Mouse (Mus musculus) embryonic facial prominence, embryonic 12.5 days (tissue): ENCODE results near the gene Zfp536. TPM values are rescaled to one million over a fixed set of nuclear protein-coding genes. Genes with fewer than 3 reads are reported as not detected.
"Not testable (repeated sequence)": the region's sequence is repeated elsewhere in the genome, so short reads cannot be mapped to it uniquely, and the experiment has no call there.

Source experiments
- ATAC-seq: fragments of 200-750 bp; cut with Nextera tagmentation; 2 replicates; pipeline ENCODE4 v1.8.0; 2017; ENCODE audit not compliant: insufficient number of reproducible peaks, insufficient read depth, low FRiP score, low TSS enrichment
- H3K27ac ChIP-seq: fragments of 300-500 bp; sonication (generic); 2 replicates; pipeline ENCODE4 v1.5.1; 2016; ENCODE audit warnings: mild to moderate bottlenecking
- H3K27me3 ChIP-seq: fragments of 300-500 bp; sonication (generic); 2 replicates; pipeline ENCODE4 v1.6.1; 2016; ENCODE audit warnings: mild to moderate bottlenecking, moderate library complexity
- H3K36me3 ChIP-seq: fragments of 300-500 bp; sonication (generic); 2 replicates; pipeline ENCODE4 v1.6.1; 2016; ENCODE audit warnings: mild to moderate bottlenecking
- H3K4me1 ChIP-seq: fragments of 300-500 bp; sonication (generic); 2 replicates; pipeline ENCODE4 v1.6.1; 2016
- H3K4me2 ChIP-seq: fragments of 300-500 bp; sonication (generic); replicated peaks from 2 replicates; pipeline ENCODE4 v1.6.1; 2016; ENCODE audit warnings: mild to moderate bottlenecking, moderate library complexity
- H3K4me3 ChIP-seq: fragments of 300-500 bp; sonication (generic); 2 replicates; pipeline ENCODE4 v1.5.1; 2016; ENCODE audit warnings: mild to moderate bottlenecking
- H3K9ac ChIP-seq: fragments of 300-500 bp; sonication (generic); 2 replicates; pipeline ENCODE4 v1.6.1; 2016; ENCODE audit warnings: mild to moderate bottlenecking, moderate library complexity
- H3K9me3 ChIP-seq: fragments of 300-500 bp; sonication (generic); 2 replicates; pipeline ENCODE4 v1.6.1; 2016; ENCODE audit warnings: mild to moderate bottlenecking, moderate library complexity
- WGBS: fragments of 180-500 bp; shearing (Covaris S2); methylation state at CpG from one replicate; pipeline ENCODE4 v1.1.7; 2016; 5-methylcytosine and 5-hydroxymethylcytosine counted together
- polyA plus RNA-seq: library from polyadenylated mRNA; unstranded; fragments of >200 nt; fragmentation: Nextera tagmentation; extraction: Ambion mirVana; gene quantifications from 2 replicates; pipeline ENCODE4 v1.2.1, GENCODE M21; 2016

The Zfp536 gene
- polyA plus RNA-seq, 1 experiment from 2014 or later, result 18.5 TPM

DNA sequence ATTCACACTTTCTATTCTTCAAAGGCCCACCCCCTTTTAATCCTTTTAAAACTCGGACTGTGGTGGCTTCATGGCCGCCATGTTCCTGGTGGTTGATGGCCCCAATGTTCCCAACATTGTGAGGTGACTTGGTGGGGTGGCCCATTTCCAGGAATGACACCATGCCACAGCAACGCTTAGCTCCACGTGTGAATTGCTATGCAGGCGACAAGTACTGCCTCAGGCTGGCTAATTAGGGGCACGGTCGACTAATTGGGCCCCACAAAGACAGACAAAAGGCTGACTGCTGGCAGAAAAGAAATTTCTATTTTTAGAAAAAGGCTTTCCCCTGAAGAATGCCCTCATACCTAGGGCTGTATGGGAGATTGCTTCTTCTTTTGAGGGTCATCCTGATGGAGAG lies 154.2 kb downstream of the Zfp536 start:
- Histone ChIP-seq H3K9ac (no peak overlapping the region), H3K4me3 (no peak overlapping the region), H3K36me3 (no peaks in the 10 kb centered on the region), H3K9me3 (no peaks in the 10 kb centered on the region), H3K4me2 (no peak overlapping the region), H3K4me1 (peaks cover 3% of the 10 kb centered on the region; the same call in 1 of the 2 replicates), H3K27me3 (peaks cover 10% of the 10 kb centered on the region; the same call in 1 of the 2 replicates), H3K27ac (no peak overlapping the region)
- WGBS, result 62% methylated on average over 7 of the region's 7 CpGs
- no peak for ATAC-seq

DNA sequence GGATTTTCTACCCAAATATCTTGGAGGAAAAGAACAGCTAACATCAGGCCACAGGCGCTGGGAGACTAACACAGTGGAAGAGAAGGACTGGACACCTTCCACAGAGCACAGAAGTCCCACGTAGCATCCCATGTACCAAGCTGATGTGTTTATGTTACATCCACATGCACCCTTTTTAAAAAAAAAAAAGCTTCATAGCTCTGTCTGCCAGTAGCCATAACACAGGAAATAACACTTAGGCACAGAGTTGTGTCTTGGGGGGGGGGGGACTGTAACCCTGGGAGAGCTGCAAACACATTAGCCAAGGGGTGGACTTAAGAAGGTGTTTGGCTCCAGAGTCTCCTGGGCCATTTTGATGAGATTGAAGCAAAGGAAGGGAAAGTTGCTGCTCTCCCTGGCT lies 155.6 kb downstream of the Zfp536 start:
- Histone ChIP-seq H3K27ac (no peak overlapping the region), H3K9me3 (no peaks in the 10 kb centered on the region), H3K4me1 (no peaks in the 10 kb centered on the region), H3K4me3 (no peak overlapping the region), H3K36me3 (no peaks in the 10 kb centered on the region), H3K9ac (no peak overlapping the region), H3K4me2 (no peak overlapping the region), H3K27me3 (0 out of 2 replicates have a peak, but pooled peaks cover under 1% of the 10 kb centered on the region)
- WGBS, result 87% methylated on average over 2 of the region's 2 CpGs
- ATAC-seq, result no peak

GRCm38 (mm10) chr7:37615932-37616331 lies 157.5 kb downstream of the Zfp536 start:
- 50% methylated on average over 4 of the region's 4 CpGs for WGBS

DNA sequence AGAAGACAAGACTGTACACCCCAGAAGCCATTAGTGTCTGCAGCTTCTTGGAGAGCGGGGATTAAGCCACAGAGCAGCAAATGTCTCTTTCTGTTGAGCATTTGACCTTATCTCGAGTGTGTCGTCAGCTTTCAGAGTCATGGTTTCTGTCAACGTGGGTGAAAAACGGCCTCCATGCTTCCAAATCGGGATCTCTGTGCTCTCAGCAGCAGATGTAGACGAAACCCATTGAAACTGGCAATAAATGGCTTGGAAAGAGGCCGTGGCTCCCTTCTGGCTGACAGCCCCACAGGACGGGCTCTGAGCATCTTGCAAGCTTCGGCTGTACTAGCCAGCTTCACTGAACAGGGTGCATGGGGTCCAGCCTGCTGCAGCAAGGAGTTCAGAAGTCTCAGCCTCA lies 159.1 kb downstream of the Zfp536 start:
- Histone ChIP-seq H3K27me3 (no peaks in the 10 kb centered on the region), H3K27ac (no peak overlapping the region)
- WGBS, result 81% methylated on average over 10 of the region's 10 CpGs

More at GRCm38 (mm10) chr7:37615932-37616331, 157.5 kb downstream of the Zfp536 start:
- Histone ChIP-seq H3K27ac (no peak overlapping the region), H3K9ac (no peak overlapping the region), H3K27me3 (no peaks in the 10 kb centered on the region), H3K36me3 (no peaks in the 10 kb centered on the region), H3K4me2 (no peak overlapping the region), H3K4me1 (no peaks in the 10 kb centered on the region), H3K9me3 (no peaks in the 10 kb centered on the region), H3K4me3 (no peak overlapping the region)
- ATAC-seq, result no peak

DNA sequence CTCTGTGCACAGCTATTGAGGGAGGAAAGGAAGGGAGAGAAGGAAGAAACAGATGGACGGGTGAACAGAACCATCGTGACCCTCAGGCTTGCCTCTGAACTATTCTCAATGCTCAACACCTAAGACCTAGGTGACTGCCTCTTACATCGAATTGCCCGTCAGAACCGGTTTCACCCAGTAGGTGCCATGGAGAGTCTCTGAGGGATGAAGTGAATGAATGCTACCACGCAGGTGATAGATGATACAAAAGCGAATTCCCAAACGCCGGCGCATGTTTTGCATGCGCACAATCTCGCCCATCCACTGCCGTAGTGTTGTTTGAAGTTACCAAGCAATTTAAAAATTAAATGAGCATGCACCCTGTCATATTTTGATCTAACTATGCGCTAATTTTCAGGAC lies 164.9 kb downstream of the Zfp536 start:
- WGBS, result 93% methylated on average over 14 of the region's 14 CpGs
- Histone ChIP-seq H3K4me1 (no peaks in the 10 kb centered on the region), H3K4me3 (no peak overlapping the region), H3K27me3 (no peaks in the 10 kb centered on the region), H3K27ac (no peak overlapping the region), H3K9me3 (no peaks in the 10 kb centered on the region), H3K4me2 (no peak overlapping the region), H3K36me3 (no peaks in the 10 kb centered on the region), H3K9ac (no peak overlapping the region)
- no peak for ATAC-seq

More for the DNA sequence above, 159.1 kb downstream of the Zfp536 start:
- Histone ChIP-seq H3K9ac (no peak overlapping the region), H3K4me3 (no peak overlapping the region), H3K4me1 (no peaks in the 10 kb centered on the region), H3K9me3 (no peaks in the 10 kb centered on the region), H3K4me2 (no peak overlapping the region), H3K36me3 (no peaks in the 10 kb centered on the region)
- no peak for ATAC-seq

DNA sequence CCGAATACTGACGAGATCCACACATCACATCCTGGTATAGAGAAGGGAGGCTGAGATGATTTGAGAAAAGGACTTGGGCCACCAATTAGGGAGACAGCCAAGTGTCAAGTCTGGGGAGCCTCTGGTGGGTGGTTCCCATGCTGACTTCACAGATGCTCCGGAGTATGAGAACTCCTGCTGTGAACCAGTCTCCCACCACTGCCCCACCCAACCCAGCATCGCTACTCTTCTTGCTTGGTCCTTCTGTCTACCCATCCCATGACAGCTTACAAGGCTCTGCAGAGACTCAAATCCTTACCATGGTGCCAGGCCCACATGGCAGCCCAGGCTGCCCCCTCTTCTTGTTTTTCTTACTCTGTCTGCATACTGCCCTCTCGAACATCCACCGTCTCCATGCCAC lies 165.5 kb downstream of the Zfp536 start:
- no peaks in the 10 kb centered on the region for H3K9me3 ChIP-seq
- no peaks in the 10 kb centered on the region for H3K27me3 ChIP-seq
- no peak for ATAC-seq
- no peaks in the 10 kb centered on the region for H3K36me3 ChIP-seq
- peaks cover 3% of the 10 kb centered on the region; the same call in 1 of the 2 replicates for H3K4me1 ChIP-seq
- WGBS, result 92% methylated on average over 6 of the region's 6 CpGs
- H3K9ac ChIP-seq, result no peak overlapping the region
- H3K4me3 ChIP-seq, result no peak overlapping the region
- H3K4me2 ChIP-seq, result no peak overlapping the region
- H3K27ac ChIP-seq, result no peak overlapping the region

GRCm38 (mm10) chr7:37606472-37606871 lies 167.0 kb downstream of the Zfp536 start:
- Histone ChIP-seq H3K9me3 (no peaks in the 10 kb centered on the region), H3K4me2 (no peak overlapping the region), H3K27me3 (no peaks in the 10 kb centered on the region), H3K36me3 (no peaks in the 10 kb centered on the region), H3K4me1 (peaks cover 6% of the 10 kb centered on the region; the same call in 1 of the 2 replicates), H3K4me3 (no peak overlapping the region), H3K9ac (no peak overlapping the region), H3K27ac (no peak overlapping the region)
- WGBS, result 82% methylated on average over 5 of the region's 5 CpGs
- no peak for ATAC-seq

DNA sequence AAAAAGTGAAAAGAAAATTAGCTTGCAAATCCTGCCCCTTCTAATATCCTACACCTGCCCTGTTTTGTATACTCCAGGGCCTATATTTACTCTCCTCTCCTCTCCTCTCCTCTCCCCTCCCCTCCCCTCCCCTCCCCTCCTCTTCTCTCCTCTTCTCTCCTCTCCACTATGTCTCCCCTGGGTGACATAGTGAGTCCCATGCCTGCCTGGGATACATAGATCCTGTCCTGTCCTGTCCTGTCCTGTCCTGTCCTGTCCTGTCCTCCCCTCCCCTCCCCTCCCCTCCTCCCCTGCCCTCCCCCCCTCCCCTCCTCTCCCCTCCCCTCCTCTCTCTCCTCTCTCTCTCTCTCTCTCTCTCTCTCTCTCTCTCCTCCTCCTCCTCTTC lies 169.9 kb downstream of the Zfp536 start:
- not testable (repeated sequence) for H3K36me3 ChIP-seq, ATAC-seq, H3K4me3 ChIP-seq, H3K4me2 ChIP-seq, H3K27me3 ChIP-seq, H3K9ac ChIP-seq, H3K9me3 ChIP-seq, H3K27ac ChIP-seq, H3K4me1 ChIP-seq

DNA sequence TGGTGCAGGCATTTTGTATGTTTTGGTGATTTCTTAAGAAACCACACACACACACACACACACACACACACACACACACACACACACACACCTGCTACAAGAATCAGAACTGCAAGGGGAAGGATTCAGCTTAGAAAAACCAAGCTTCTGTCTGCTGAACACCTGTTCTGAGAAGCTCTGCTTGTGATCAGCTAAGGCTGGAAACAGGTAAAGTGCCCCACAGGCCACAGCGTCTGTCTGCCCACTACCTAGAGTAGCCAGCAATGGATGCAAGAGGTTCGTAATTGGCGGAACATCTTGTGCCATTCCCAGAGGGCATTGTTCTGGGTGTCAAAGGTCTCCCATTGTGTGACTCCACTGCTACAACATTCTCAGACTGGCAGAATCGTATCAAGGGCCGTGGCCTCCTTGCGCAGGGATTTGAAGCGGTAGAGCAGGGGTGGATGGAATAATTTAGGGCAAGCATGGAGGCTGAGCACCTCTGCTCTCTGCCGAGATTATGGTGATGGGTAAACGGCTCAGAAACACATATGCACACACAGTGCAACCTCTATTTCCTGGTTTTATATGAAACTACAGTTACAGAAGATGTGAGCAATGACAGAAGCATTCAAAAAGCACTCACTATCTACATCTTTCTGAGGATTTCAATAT lies 170.4 kb downstream of the Zfp536 start:
- no peak for ATAC-seq
- no peak overlapping the region for H3K9ac ChIP-seq
- no peak overlapping the region for H3K27ac ChIP-seq
- H3K4me1 ChIP-seq, result peaks cover 9% of the 10 kb centered on the region; the same call in 1 of the 2 replicates
- no peaks in the 10 kb centered on the region for H3K9me3 ChIP-seq
- H3K36me3 ChIP-seq, result no peaks in the 10 kb centered on the region
- no peak overlapping the region for H3K4me2 ChIP-seq
- 23% methylated on average over 9 of the region's 9 CpGs for WGBS
- no peaks in the 10 kb centered on the region for H3K27me3 ChIP-seq
- H3K4me3 ChIP-seq, result no peak overlapping the region

DNA sequence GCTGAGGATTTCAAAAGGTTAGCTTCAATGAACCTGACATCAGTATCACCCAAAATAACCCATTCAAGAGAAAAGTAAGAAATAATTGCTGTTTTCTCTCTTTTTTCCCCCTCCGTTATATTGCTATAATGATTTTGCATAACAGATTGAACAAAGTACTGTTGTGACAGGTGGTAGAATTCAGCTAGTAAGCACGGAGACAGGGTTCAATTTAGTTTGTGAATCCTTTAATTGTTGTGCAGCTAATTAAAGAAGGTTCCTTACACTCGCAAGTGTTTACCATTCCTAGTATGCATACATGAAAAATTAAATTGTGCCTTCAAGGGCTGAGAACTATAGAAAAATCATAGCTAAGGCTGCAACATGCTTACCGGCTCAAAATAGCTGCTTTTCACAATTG lies 173.1 kb downstream of the Zfp536 start:
- ATAC-seq, result no peak
- no peak overlapping the region for H3K9ac ChIP-seq

GRCm38 (mm10) chr7:37594211-37595030 lies 179.0 kb downstream of the Zfp536 start:
- Histone ChIP-seq H3K9ac (no peak overlapping the region), H3K4me3 (no peak overlapping the region), H3K27me3 (no peaks in the 10 kb centered on the region), H3K27ac (no peak overlapping the region), H3K36me3 (no peaks in the 10 kb centered on the region), H3K4me2 (no peak overlapping the region), H3K4me1 (peaks cover 3% of the 10 kb centered on the region; the same call in 1 of the 2 replicates), H3K9me3 (no peaks in the 10 kb centered on the region)
- ATAC-seq, result no peak
- 79% methylated on average over 12 of the region's 12 CpGs for WGBS

More for the DNA sequence above, 173.1 kb downstream of the Zfp536 start:
- H3K27me3 ChIP-seq, result no peaks in the 10 kb centered on the region
- peaks cover 9% of the 10 kb centered on the region; the same call in 1 of the 2 replicates for H3K4me1 ChIP-seq
- no peaks in the 10 kb centered on the region for H3K36me3 ChIP-seq
- WGBS, result 63% methylated on average over 4 of the region's 4 CpGs
- no peak overlapping the region for H3K27ac ChIP-seq
- H3K9me3 ChIP-seq, result no peaks in the 10 kb centered on the region
- no peak overlapping the region for H3K4me2 ChIP-seq
- no peak overlapping the region for H3K4me3 ChIP-seq

GRCm38 (mm10) chr7:37593566-37593965 lies 179.9 kb downstream of the Zfp536 start:
- Histone ChIP-seq H3K4me3 (no peak overlapping the region), H3K9me3 (no peaks in the 10 kb centered on the region), H3K27me3 (no peaks in the 10 kb centered on the region), H3K36me3 (no peaks in the 10 kb centered on the region), H3K4me1 (no peaks in the 10 kb centered on the region), H3K27ac (no peak overlapping the region), H3K4me2 (no peak overlapping the region), H3K9ac (no peak overlapping the region)
- WGBS, result 93% methylated on average over 6 of the region's 6 CpGs
- ATAC-seq, result no peak
